Mouse (Mus musculus) CH12.LX (cell line): ENCODE measurements at regions not wholly inside any gene's neighbourhood (a gene's known extent, or its start where the extent isn't known, plus 50 kb on each side); places are given as distances from the start of the nearest gene placed in this dataset.

ENCODE experiments used
- DNase-seq: peaks from one replicate; pipeline ENCODE4 v3.0.0-alpha.2; 2013; ENCODE audit errors: extremely low read depth
- H3K27ac ChIP-seq: 2 replicates; pipeline ENCODE4 v1.5.1; 2012; ENCODE audit warnings: low read depth, mild to moderate bottlenecking, control low read depth, moderate library complexity; ENCODE audit not compliant: insufficient read depth
- H3K27me3 ChIP-seq: replicated peaks from 2 replicates; pipeline ENCODE3; 2012; ENCODE audit warnings: inconsistent platforms
- H3K36me3 ChIP-seq, 2 experiments: replicated peaks in 1 of 2; 2 replicates each; pipeline versions ENCODE3 to v1.6.1; 2012; ENCODE audit warnings: inconsistent platforms in 1 of 2, low read length in 1 of 2, mild to moderate bottlenecking in 1 of 2, mixed read lengths in 1 of 2, moderate library complexity in 1 of 2; ENCODE audit not compliant: control insufficient read depth in 1 of 2, insufficient read depth in 1 of 2
- H3K4me1 ChIP-seq, 2 experiments: 2 replicates each; pipeline ENCODE4 v1.6.1; 2012; ENCODE audit warnings: inconsistent platforms in 1 of 2, moderate library complexity in 1 of 2; ENCODE audit not compliant: insufficient read depth in 2 of 2, control insufficient read depth in 1 of 2
- H3K4me2 ChIP-seq: 2 replicates; pipeline ENCODE4 v1.6.1; 2012; ENCODE audit warnings: low read depth, mild to moderate bottlenecking, control low read depth; ENCODE audit not compliant: poor library complexity, insufficient read depth, severe bottlenecking
- H3K4me3 ChIP-seq, 3 experiments: fragments of 150-350 bp in 1 of 3; sonication (generic) in 1 of 3; replicated peaks in 1 of 3; 2 replicates each; pipeline versions ENCODE3 to v1.5.1; 2011 to 2012; ENCODE audit warnings: low read depth in 2 of 3, low read length in 2 of 3, mild to moderate bottlenecking in 2 of 3, moderate library complexity in 2 of 3, control low read depth in 1 of 3, improper control_type of control experiment in 1 of 3, inconsistent platforms in 1 of 3, mixed read lengths in 1 of 3; ENCODE audit not compliant: poor library complexity in 1 of 3
- H3K79me2 ChIP-seq: replicated peaks from 2 replicates; pipeline ENCODE4 v1.6.1; 2012; ENCODE audit warnings: mild to moderate bottlenecking, moderate library complexity; ENCODE audit not compliant: control insufficient read depth, poor library complexity, insufficient read depth, severe bottlenecking; ENCODE audit errors: extremely low read depth
- H3K9ac ChIP-seq: 2 replicates; pipeline ENCODE4 v1.6.1; 2012; ENCODE audit warnings: low read depth, mild to moderate bottlenecking, control low read depth, moderate library complexity; ENCODE audit not compliant: insufficient read depth
- H3K9me3 ChIP-seq: replicated peaks from 2 replicates; pipeline ENCODE3; 2012; ENCODE audit warnings: low read length, inconsistent platforms, mixed read lengths
- BHLHE40 ChIP-seq: IDR thresholded peaks from 2 replicates; pipeline ENCODE4 v1.6.1; 2011; ENCODE audit warnings: mild to moderate bottlenecking, low read depth, low read length, improper control_type of control experiment
- CHD1 ChIP-seq: IDR thresholded peaks from 2 replicates; pipeline ENCODE4 v1.6.1; 2012; ENCODE audit warnings: low read depth, low read length, improper control_type of control experiment, inconsistent platforms
- CHD2 ChIP-seq: IDR thresholded peaks from 2 replicates; pipeline ENCODE4 v1.6.1; 2011; ENCODE audit warnings: low read length, improper control_type of control experiment
- E2F4 ChIP-seq: IDR thresholded peaks from 2 replicates; pipeline ENCODE4 v1.6.1; 2011; ENCODE audit warnings: low read depth, low read length, improper control_type of control experiment; ENCODE audit not compliant: insufficient replicate concordance
- EP300 ChIP-seq: IDR thresholded peaks from 2 replicates; pipeline ENCODE4 v1.6.1; 2011; ENCODE audit warnings: low read length, improper control_type of control experiment
- ETS1 ChIP-seq: conservative IDR thresholded peaks from 2 replicates; pipeline ENCODE4 v1.6.1; 2012; ENCODE audit warnings: low read depth, mild to moderate bottlenecking, inconsistent platforms, low read length, improper control_type of control experiment, moderate library complexity
- JUN ChIP-seq: IDR thresholded peaks from 2 replicates; pipeline ENCODE4 v1.6.1; 2011; ENCODE audit warnings: low read depth, mild to moderate bottlenecking, low read length, improper control_type of control experiment, moderate library complexity; ENCODE audit not compliant: insufficient read depth
- JUND ChIP-seq: conservative IDR thresholded peaks from 2 replicates; pipeline ENCODE4 v1.6.1; 2011; ENCODE audit warnings: low read depth, low read length, improper control_type of control experiment
- KAT2A ChIP-seq: IDR thresholded peaks from 2 replicates; pipeline ENCODE4 v1.6.1; 2012; ENCODE audit warnings: low read length, improper control_type of control experiment, inconsistent platforms; ENCODE audit not compliant: insufficient replicate concordance
- MAFK ChIP-seq: IDR thresholded peaks from 2 replicates; pipeline ENCODE4 v1.6.1; 2011; ENCODE audit warnings: low read length, improper control_type of control experiment; ENCODE audit not compliant: insufficient replicate concordance
- MAZ ChIP-seq: IDR thresholded peaks from 2 replicates; pipeline ENCODE4 v1.6.1; 2012; ENCODE audit warnings: low read depth, mild to moderate bottlenecking, inconsistent platforms, low read length, improper control_type of control experiment, moderate library complexity
- MXI1 ChIP-seq: IDR thresholded peaks from 2 replicates; pipeline ENCODE4 v1.6.1; 2011; ENCODE audit warnings: mild to moderate bottlenecking, low read depth, low read length, improper control_type of control experiment
- MYC ChIP-seq: IDR thresholded peaks from 2 replicates; pipeline ENCODE4 v1.6.1; 2011; ENCODE audit warnings: low read depth, mild to moderate bottlenecking, improper control_type of control experiment, low read length
- PAX5 ChIP-seq: IDR thresholded peaks from 2 replicates; pipeline ENCODE4 v1.6.1; 2012; ENCODE audit warnings: low read length, inconsistent platforms, mixed read lengths
- POLR2A ChIP-seq: IDR thresholded peaks from 2 replicates; pipeline ENCODE4 v1.6.1; 2011; ENCODE audit warnings: low read depth, mild to moderate bottlenecking, improper control_type of control experiment, low read length
- RAD21 ChIP-seq: IDR thresholded peaks from 2 replicates; pipeline ENCODE4 v1.6.1; 2011; ENCODE audit warnings: low read depth, mild to moderate bottlenecking, low read length, improper control_type of control experiment, moderate library complexity
- RCOR1 ChIP-seq: conservative IDR thresholded peaks from 2 replicates; pipeline ENCODE4 v1.6.1; 2012; ENCODE audit warnings: low read depth, mild to moderate bottlenecking, inconsistent platforms, low read length, improper control_type of control experiment
- SIN3A ChIP-seq: IDR thresholded peaks from 2 replicates; pipeline ENCODE4 v1.6.1; 2012; ENCODE audit warnings: low read length, improper control_type of control experiment, inconsistent platforms
- SMC3 ChIP-seq: IDR thresholded peaks from 2 replicates; pipeline ENCODE4 v1.6.1; 2011; ENCODE audit warnings: low read depth, low read length, improper control_type of control experiment
- TBP ChIP-seq: conservative IDR thresholded peaks from 2 replicates; pipeline ENCODE4 v1.6.1; 2011; ENCODE audit warnings: low read depth, low read length, improper control_type of control experiment
- TCF12 ChIP-seq: IDR thresholded peaks from 2 replicates; pipeline ENCODE4 v1.6.1; 2014; ENCODE audit warnings: low read depth, mild to moderate bottlenecking, inconsistent platforms, low read length, improper control_type of control experiment
- UBTF ChIP-seq: IDR thresholded peaks from 2 replicates; pipeline ENCODE4 v1.6.1; 2012; ENCODE audit warnings: low read depth, mild to moderate bottlenecking, inconsistent platforms, low read length, improper control_type of control experiment, moderate library complexity
- USF1 ChIP-seq: IDR thresholded peaks from 2 replicates; pipeline ENCODE4 v1.6.1; 2014; ENCODE audit warnings: low read depth, mild to moderate bottlenecking, inconsistent platforms, low read length, improper control_type of control experiment
- USF2 ChIP-seq: conservative IDR thresholded peaks from 2 replicates; pipeline ENCODE4 v1.6.1; 2011; ENCODE audit warnings: low read depth, low read length, improper control_type of control experiment
- ZKSCAN1 ChIP-seq: IDR thresholded peaks from 2 replicates; pipeline ENCODE4 v1.6.1; 2012; ENCODE audit warnings: low read depth, inconsistent platforms, low read length, improper control_type of control experiment, borderline replicate concordance
- dilution Hi-C: fragments of 300-500 bp; cut with MboI; formaldehyde crosslinking; loops from 2 replicates; pipeline ENCODE4 v1.14.3; 2020; ENCODE audit warnings: low sequenced_read_pairs; ENCODE audit not compliant: extremely low pct_unique_long_range_greater_than_20kb, extremely low pct_ligation_motif_present
- in situ Hi-C: fragments of 300-500 bp; cut with MboI; formaldehyde crosslinking; loops from 3 replicates; pipeline ENCODE4 v1.14.3; 2019; ENCODE audit warnings: low sequenced_read_pairs, low pct_ligation_motif_present, low pct_unique_long_range_greater_than_20kb, mixed read lengths

- TF ChIP-seq USF2 (no peak), RCOR1 (no peak), USF1 (no peak), BHLHE40 (no peak), TBP (no peak), JUND (no peak), CHD1 (no peak), E2F4 (no peak), CHD2 (no peak), ETS1 (no peak), ZKSCAN1 (no peak), SMC3 (no peak)
- Histone ChIP-seq H3K36me3 (no peaks in the 10 kb centered on the region), H3K4me3 (no peak overlapping the region), H3K27me3 (no peaks in the 10 kb centered on the region), H3K79me2 (no peaks in the 10 kb centered on the region), H3K9me3 (no peaks in the 10 kb centered on the region), H3K4me1 (no peaks in the 10 kb centered on the region), H3K9ac (no peak overlapping the region), H3K27ac (no peak overlapping the region), H3K4me2 (no peak overlapping the region)
- in situ Hi-C loops (no loop called here), dilution Hi-C loops (no loop called here)
- DNase-seq = no peak
These were observed 402.6 kb downstream of the Tmem161b start for GRCm38 (mm10) chr13:84624691-84625090.

- dilution Hi-C loops = no loop called here
- H3K36me3 ChIP-seq = no peaks in the 10 kb centered on the region
- H3K4me2 ChIP-seq = no peak overlapping the region
- TF ChIP-seq RAD21 = no peak
- TF ChIP-seq MAZ = no peak
- TF ChIP-seq UBTF = no peak
- TF ChIP-seq KAT2A = no peak
- TF ChIP-seq MXI1 = no peak
- no peak for TF ChIP-seq E2F4
- TF ChIP-seq EP300 = no peak
- no peak for TF ChIP-seq MAFK
- no peak for TF ChIP-seq JUND
- TF ChIP-seq SMC3 = no peak
- no peak for TF ChIP-seq PAX5
- TF ChIP-seq ETS1 = no peak
- no peak for TF ChIP-seq TCF12
- no peak for TF ChIP-seq RCOR1
- TF ChIP-seq MYC = no peak
- TF ChIP-seq POLR2A = no peak
- TF ChIP-seq SIN3A = no peak
- no peak for TF ChIP-seq JUN
- TF ChIP-seq, all 38 proteins: peak for 0
- no peak for DNase-seq
- H3K4me1 ChIP-seq = no peaks in the 10 kb centered on the region
- no peaks in the 10 kb centered on the region for H3K79me2 ChIP-seq
- H3K9ac ChIP-seq = no peak overlapping the region
- H3K9me3 ChIP-seq = no peaks in the 10 kb centered on the region
- in situ Hi-C loops = no loop called here
- H3K4me3 ChIP-seq = no peak overlapping the region
- H3K27ac ChIP-seq = no peak overlapping the region
- H3K27me3 ChIP-seq = no peaks in the 10 kb centered on the region
These were observed 403.4 kb downstream of the Tmem161b start for GRCm38 (mm10) chr13:84625527-84625926.
